Mouse (Mus musculus) kidney, adult 11 months (tissue): ENCODE data around the gene Stard3.

ENCODE experiments used
- DNase-seq: peaks from one replicate; pipeline ENCODE4 v3.0.0; 2022

Gene Stard3

DNA sequence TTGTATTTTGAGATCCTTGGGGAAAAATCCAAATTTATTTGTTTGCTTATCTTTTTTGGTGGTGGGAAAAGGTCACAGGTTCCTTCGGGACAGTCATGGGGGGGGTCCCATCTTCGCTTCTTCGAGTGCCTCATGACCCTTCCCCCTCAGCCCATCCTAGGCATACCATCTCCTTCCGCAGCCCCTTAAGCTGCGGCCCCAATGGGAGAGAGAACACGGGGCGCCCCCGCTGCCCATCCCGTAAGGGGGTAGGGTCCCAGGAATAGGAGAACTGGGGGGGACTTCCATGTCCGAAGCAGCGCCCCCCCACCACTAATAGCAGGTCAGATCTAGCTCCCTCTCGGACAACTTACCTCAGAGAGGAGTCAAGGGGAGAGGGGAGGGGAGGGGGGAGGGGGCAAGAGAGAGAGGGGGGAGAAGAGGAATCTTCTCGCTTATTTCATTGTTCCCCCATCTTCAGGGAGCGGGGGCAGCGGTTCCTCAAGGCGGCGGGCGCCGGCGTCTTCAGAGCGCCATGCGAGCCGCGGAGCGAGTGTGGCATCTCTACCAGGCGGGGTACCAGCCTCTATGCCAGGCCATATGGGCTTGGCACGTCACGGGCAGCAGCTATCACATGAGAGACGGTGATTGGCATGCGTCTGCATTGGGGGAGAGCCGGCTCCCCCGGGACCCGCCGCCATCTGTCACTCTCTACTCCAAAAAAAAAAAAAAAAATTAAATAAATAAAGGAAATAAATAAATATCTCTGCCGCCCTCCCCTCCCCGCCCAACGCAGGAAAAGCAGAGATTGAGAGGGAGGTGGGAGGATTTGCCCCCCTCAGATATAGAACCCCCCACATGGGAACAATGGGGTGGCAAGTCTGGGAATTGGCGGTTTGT is 28.8 kb upstream of the Stard3 start, which contains the start of gene Neurod2:
TSS of gene Neurod2 (minus strand) at position 568 of the 879 bp plus-strand sequence.
- no peak for DNase-seq

GRCm38 (mm10) chr11:98329960-98330744 is 28.0 kb upstream of the Stard3 start:
- DNase-seq, result no peak

DNA sequence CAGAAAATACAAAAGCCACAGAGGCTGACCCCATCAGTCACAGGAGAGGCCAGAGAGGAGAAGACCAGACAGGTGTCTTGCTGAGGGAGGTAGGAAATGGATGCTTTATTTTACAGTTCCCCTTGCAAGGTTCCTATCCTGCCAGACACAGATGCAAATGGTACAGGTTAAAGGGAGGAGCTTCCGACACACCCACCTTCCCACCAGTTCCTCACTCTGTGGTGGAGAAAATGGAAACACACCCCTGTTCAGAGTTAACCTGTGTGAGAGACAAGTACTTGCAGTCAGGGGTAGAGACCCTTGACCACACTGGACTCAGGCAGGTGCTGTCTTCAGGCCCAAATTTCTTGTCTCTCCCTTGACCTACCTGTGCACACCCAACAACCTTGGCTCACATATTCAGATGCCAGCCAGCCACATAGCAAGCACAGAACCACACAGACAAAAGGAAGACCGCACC is 27.4 kb upstream of the Stard3 start:
- DNase-seq, result no peak

DNA sequence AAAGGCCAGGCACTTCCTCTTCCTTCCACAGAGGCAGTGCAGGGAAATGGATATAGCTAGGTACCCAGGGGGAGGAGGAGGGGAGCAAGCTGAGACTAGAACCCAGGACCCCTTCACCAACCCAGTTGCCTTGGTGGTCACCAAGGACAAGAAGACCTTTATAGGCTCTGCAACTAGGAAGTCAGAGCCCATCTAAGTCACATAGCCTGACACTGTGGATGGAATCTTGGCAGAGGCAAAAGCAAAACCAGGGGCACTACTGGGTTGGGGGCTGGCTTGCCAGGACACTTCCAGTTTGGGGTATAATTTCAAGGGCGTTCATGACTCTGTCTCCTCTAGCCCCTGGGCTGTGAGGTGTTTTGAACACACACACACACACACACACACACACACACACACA is 26.8 kb upstream of the Stard3 start:
- DNase-seq, result no peak

DNA sequence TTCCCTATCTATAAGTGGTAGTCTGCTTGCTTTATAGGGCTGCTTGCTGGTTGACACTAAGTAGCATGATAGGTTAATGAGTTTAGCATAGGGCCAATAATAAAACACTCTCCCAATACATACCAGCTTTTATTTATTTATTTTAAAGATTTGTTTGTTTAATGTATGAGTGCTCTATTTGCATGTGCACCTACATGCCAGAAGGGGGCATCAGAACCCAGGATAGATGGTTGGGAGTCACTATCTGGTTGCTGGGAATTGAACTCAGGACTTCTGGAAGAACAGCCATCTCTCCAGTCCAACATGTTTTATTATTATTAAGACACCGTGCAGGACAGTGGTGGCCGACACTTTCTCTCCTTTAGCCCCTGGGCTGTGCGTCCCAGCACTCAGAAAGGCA is 26.0 kb upstream of the Stard3 start:
- DNase-seq, result no peak

GRCm38 (mm10) chr11:98332841-98333240 is 25.3 kb upstream of the Stard3 start:
- DNase-seq, result no peak

DNA sequence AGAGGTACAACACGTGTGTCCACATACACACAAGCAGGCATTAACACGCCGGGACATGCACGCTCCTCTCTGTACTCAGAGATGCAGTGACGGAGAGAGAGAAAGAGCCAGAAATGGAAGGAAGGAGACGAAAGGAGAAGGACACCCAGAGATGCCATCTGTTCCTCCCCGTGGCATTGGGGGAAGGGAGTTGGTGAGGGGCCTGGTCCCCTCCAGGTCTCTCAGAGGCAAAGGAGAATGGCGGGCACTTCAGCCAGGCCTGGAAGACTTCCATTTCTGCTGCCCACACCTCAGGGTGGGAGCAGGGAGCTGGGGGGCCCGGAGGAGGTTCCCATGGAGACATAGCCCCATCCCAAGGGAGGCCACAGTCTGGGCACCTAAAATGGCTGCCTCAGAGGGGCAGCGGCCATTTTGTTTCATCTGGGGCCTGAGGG is 24.9 kb upstream of the Stard3 start:
- DNase-seq, result no peak

DNA sequence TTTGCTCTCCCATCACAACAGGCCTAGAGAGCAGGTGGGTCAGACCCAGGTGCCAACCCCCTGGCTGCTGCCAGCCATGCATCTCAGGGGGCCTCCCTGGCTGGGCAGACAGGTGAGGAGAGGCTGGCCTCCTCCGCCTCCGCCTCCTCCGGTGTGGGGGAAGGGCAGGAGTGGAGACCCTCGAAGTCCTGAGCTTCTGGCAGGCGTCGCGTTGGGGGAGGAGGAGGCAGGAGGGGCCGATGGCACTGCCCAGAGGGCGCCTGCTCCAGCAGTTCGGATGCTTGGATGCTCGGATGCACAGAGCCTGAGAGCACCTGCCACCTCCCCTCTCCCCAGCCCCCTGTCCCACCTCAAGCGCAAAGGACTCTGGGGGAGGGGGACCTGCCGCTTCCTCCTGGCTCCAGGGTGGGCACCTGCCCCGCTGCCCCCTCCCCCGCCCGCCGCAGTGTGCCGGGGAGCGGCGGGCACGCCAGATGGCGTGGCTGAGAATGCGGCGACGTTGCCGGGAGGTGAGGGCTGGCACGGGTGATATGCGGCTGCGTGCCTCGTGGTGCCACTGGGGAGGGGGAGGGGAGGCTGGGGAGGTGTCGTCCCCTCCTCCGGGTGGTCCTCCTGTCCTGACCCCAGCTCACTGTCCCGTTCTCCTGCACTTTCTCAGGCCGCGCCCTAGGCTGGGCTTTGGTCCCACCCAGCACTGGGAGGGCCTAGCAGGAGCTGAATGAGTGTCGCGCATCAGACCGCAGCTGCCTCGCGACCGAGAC is 24.0 kb upstream of the Stard3 start:
- no peak for DNase-seq

GRCm38 (mm10) chr11:98335250-98335649 is 22.9 kb upstream of the Stard3 start:
- DNase-seq, result no peak

- no peak for DNase-seq
Measured at GRCm38 (mm10) chr11:98336245-98337107, 21.7 kb upstream of the Stard3 start.

- DNase-seq, result no peak
Measured at GRCm38 (mm10) chr11:98338507-98338961, 19.6 kb upstream of the Stard3 start.

DNA sequence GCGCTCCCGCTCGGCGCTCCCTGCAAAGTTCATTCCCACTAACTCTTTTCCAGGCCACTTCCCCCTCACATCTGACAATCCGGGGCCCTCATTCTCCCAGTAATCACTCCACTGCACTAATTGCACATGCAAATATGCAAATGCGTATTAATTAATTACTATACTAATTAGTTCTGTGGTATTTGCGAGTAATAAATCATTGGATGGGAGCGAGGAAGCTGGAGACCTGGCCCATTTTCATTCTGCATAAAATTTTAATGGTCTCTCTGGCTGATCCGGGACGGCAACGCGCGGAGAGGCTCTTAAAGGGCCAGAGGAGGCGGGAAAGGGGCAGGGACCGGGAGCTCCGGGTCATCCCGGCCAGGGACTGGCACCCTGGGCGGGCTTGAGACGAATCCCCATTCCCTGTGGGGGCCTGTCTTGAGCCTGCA is 19.1 kb upstream of the Stard3 start:
- no peak for DNase-seq

- no peak for DNase-seq
Measured at GRCm38 (mm10) chr11:98339679-98340287, 18.4 kb upstream of the Stard3 start.

DNA sequence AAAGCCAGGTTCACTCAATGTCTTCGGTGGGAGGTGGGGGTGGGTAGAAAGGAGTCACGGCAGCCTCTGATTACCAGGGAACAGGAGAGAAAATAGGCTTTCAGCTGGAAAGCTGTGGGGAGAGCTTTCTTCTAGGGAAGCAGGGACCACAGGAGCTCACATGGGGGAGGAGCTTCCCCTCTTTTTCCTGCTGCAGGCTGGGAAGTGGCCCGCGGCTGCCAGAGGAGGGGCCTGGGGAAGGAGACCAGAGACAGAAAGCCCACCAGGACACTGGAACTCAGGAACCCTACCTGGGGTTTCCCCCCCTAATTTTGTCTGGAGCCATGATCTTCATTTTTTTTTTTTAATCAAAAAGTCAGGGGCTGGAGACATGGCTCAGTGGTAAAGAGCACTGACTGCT is 17.6 kb upstream of the Stard3 start:
- no peak for DNase-seq

- DNase-seq, result no peak
Measured at GRCm38 (mm10) chr11:98341174-98341573, 17.0 kb upstream of the Stard3 start.

- peak; percentile 90 for DNase-seq
Measured at GRCm38 (mm10) chr11:98342000-98342945, 15.9 kb upstream of the Stard3 start.

DNA sequence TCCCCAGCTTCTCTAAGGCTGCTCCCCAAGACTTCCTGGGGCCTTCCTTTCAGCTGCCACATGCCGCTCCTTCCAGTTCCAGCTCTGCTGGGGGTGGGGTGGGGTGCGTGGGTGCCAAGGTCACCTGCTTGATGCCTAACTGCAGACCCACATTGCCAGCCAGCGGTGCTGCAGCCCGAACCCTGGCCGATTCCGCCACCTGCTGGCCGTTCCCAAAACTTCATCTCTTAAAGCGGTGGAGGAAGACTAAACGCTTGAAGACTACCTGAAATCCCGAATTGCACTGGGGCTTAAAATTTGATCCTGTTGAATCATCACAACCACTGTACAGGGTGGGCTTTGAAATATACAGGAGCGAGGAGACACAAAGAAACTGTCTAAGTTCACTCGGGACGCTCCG is 12.9 kb upstream of the Stard3 start:
- peak; percentile 79 for DNase-seq

- DNase-seq, result no peak
Measured at GRCm38 (mm10) chr11:98346168-98346567, 12.0 kb upstream of the Stard3 start.

GRCm38 (mm10) chr11:98347385-98348082 is 10.6 kb upstream of the Stard3 start:
- DNase-seq, result peak; percentile 73
